Mouse (Mus musculus): ENCODE measurements around the gene Acot4.

- TF ChIP-seq CTCF (IDR thresholded peaks at IDR 0.05; ENCODE audit: low read depth) (no peak), EP300 (IDR thresholded peaks at IDR 0.05; ENCODE audit: low read depth) (no peak)
These were observed 25.7 kb downstream of the Acot4 start for GRCm38 (mm10) chr12:84063833-84064232.
